Mouse (Mus musculus) cerebellum, adult 9-11 months (tissue): ENCODE results near the gene Nudt14.

Experiments used
- DNase-seq: peaks from one replicate; pipeline ENCODE4 v3.0.0; 2022

Gene Nudt14

DNA sequence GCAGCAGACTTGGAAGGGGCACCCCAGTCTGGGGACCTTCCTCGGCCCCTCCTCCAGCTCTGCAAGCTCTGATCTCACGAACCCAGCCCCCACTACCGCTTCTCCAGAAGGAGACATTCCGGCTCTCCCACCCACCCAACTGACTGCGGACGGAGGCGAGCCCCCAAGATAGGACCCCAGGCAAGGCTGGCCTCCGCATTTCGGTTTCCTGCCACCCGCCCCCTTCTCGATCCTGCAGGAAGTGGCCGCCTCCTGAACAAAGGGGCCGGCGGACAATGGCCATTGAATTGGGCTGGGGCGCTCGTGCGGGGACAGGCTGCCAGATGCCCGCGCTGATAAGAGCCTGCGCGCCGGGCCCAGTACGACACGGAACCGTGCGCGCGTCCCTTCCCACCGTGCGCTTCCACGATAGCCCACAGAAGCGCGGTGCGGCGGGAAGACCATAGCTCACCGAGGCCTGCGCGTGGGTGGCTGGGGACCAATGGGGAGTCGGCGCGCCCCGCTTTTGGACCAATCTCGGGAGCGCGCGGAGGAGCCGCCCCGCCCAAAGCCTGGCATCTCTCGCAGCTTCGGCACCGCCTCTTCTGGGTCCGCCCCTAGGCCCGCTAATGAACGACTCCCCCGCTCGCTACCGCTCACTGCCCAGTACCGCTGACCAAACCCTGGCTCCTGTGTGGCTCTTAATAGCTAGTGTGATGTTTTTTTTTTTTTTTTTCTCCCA is 8.3 kb upstream of the Nudt14 start:
- DNase-seq = peak; percentile 95

- DNase-seq = peak; percentile 65
Observed at GRCm38 (mm10) chr12:112947307-112947706, 5.4 kb upstream of the Nudt14 start.

DNA sequence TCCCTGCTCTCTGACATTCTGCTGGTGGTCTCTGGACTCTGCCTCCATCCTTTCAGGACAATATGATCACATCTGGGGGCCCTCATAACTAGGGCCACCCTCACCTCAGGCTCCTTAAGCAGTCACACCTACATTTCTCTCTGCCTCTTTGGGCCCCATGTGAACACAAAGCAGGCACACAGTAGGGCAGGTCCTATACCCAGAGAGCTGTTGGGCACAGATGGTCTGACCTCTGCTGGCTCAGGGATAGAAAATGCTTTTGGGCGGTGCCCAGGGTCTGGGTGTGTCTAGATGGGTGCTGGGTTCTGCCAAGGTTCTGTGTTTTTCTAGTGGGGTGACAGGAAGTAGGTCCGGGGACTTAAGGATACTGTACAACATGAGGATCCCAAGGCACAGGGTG is 1.7 kb upstream of the Nudt14 start:
- DNase-seq = no peak

DNA sequence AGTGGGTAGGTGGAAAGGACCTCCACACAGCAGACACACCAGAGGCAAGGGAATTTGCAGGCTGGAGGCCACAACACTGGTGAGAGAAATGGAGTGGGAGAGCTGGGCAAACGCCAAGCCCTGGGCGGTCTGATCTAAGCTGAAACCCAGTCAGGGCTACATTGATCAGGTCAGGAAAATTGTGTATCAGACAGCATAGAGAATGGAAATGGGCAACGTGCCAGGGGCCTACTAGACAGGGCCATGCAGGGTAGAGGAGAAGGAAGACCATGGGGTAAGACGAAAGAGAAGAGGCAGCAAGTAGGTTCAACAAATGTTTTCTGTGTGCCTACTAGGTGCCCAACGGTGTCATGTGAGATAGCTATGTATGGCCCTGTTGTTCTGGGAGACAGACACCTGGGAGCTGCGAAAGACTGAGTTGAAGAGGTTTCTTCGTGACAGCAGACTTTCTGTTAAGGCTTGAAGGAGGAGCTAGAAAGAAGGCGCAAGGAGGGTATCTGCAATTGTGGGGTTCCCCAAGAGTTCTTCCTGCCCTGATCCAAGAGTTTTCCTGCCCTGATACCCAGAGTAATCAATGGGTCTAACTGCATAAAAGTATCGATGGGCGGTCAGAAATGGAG is 658 bp downstream of the Nudt14 start:
- DNase-seq = peak; percentile 77

- DNase-seq = peak; percentile 62
Observed at GRCm38 (mm10) chr12:112940710-112941109, 1.2 kb downstream of the Nudt14 start.

DNA sequence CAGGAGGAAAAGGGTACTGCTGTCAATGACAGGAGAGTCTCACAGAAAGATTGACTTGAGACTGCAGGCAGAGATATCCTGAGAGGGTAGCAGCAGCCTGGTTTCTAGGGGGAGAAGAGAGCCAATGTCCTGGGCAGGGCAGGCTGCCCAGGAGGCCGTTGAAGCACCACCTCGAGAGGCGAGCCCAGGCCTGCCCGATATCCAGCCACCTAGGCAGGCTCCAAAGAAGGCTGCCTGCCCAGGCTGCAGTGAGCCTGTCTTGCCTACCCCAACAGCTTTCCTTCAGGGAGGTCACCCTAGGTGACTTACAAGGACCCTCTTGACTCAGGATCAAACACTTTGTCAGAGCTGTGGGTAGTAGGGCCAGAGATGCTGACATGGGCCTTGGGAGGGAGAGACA is 1.7 kb downstream of the Nudt14 start:
- DNase-seq = no peak

DNA sequence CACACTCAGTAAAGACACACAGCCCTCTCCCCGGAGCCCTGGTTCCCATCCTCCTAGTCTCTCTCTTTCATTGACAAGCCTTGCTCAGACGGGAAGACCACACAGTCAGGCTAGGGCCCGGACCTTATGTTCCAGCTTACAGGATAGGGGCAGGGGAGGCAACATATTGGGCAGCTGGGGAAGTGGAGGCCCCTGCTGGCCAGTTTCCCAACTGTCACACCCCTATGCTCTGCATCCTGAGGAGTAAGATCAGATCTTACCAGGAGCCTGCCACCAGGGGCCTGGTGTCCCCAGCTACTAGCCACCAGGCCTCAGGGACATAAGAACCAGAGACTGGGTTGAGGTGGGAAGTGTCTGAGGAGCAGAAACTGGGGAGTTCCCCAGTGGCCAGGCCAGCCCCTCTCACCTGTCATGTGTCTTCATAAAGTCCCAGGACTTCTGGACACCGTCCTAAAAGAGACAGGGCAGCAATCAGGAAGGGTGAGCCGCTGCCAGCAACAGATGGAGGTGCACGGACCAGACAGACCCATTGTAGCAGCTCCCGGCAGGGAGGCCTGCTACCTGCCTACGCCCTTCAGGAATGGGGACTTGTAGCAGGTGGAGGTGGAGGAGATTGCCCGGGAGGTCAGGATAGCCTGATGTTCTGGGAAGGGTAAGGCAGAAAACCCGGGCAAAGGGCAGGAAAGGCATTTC is 2.9 kb downstream of the Nudt14 start:
- peak; percentile 88 for DNase-seq

DNA sequence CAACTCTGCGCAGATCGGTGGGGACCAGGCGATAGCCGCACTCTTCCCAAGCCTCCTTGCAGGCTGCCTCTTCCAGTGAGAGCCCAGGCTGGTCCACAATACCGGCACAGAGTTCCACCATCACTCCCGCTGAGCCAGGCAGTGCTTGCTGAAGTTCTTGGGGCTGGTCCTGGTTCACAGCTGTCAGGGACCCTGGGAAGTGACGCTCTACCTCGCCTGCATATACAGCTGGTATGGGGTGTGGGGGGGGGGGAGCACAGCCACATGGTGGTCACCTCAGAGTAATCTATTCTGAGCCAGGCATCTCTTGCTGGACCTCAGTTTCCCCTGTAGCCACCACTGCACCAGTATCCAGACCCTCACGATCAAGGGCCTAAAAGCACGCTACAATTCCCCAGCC is 3.6 kb downstream of the Nudt14 start:
- DNase-seq = no peak

- no peak for DNase-seq
Observed at GRCm38 (mm10) chr12:112937906-112938305, 4.0 kb downstream of the Nudt14 start.

GRCm38 (mm10) chr12:112932647-112933046 is 9.3 kb downstream of the Nudt14 start:
- DNase-seq = no peak

DNA sequence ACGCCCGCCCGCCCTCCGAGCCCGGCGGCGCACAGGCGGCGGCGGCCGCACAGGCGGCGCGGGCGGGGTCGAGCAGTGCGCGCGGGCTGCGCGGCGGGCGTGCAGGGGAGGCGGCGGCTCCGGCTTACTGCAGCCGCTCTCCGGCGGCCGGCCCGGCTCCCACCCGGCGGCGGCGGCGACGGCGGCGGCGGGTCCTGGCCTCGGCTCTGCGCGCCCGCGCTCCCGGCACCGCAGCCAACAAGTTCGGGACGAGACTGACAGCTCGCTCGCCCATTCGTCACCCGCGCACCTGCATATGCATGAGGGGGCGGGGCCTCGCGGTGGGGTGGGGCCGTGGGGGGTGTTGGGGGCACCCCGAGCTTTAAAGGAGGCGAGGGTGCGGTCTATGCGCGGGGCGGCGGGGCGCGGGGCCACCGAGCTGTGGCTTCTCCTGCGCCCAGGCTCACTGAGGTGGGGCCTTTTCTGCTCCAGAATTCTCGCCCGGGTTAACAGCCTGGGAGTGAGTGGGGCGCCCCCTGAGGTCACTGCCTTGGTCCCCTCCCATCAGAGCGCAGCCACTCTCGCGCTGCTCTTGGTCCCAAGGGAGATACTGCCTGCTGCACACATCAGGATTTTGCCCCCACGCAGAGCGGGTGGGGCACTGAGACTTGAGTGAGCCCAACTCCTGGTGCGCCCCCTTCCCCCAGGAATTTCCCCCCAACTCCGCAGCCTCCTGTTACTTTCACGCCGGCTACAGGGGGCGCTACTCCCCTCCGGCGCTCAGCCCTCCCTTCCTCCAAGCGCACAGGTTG is 12.2 kb downstream of the Nudt14 start, which contains the start of gene Jag2:
Gene Jag2 (minus strand): TSS at position 215 of the 791 bp plus-strand sequence.
- DNase-seq = peak; percentile 62

DNA sequence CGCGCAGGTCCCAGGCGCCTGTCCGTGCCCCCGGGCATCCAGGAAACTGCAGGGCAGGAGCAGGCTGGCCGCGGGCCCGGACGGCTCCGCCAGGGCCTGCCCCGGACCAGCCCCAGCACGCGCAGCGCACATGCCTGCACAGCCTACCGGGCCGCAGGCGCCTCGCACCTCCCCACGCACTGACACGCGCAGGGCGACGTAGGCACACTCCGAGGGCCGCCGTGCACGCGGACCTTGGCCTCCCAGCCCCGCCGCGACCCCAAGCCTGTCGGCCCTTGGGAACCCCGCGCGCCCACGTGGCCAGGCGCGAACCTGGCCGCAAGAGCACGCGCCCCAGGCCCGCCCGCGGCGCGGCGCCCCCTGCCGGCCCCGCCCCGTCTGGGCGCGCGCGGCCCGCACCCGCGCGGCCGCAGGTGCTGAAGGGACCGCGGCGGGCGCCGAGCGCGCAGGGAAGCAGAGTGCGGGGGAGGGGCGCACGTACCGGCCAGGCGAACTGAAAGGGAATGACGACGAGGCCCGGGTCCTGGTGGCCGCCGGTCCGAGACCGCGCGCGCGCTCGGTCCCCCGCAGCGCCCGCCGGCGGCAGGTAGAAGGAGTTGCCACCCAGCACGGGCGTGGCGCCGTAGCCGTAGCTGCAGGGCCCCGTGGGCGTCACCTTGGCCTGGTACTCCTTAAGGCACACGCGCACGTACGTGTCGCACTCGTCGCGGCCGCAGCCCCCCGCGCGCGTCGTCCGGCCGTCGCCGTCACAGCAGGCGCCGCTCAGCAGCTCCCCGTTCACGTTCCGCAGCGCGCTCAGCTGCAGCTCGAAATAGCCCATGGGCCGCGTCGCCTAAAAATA is 13.3 kb downstream of the Nudt14 start:
- peak; percentile 45 for DNase-seq

DNA sequence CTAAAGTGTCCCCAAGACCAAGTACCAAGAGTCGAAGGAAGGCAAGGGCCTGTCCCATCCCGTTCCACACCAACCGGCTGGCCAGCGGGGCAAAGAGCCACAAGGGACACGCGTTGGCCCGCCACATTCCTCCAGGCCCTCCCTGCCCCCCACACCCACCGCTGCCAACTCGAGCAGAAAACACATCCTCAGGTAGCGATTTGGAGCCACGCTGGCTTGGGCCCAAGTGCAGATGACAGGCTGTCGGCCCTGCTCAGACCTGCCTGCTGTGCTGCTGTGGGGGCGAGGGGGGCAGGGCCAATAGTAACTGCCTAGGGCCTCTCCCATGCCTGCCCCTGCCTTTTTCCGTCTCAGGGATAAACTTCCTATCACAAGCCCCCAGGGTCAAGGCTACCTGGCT is 14.7 kb downstream of the Nudt14 start:
- no peak for DNase-seq

- no peak for DNase-seq
Observed at GRCm38 (mm10) chr12:112925950-112926349, 16.0 kb downstream of the Nudt14 start.

- DNase-seq = no peak
Observed at GRCm38 (mm10) chr12:112922541-112922940, 19.4 kb downstream of the Nudt14 start.

GRCm38 (mm10) chr12:112921518-112921917 is 20.4 kb downstream of the Nudt14 start:
- no peak for DNase-seq

- no peak for DNase-seq
Observed at GRCm38 (mm10) chr12:112917906-112918305, 24.0 kb downstream of the Nudt14 start.

DNA sequence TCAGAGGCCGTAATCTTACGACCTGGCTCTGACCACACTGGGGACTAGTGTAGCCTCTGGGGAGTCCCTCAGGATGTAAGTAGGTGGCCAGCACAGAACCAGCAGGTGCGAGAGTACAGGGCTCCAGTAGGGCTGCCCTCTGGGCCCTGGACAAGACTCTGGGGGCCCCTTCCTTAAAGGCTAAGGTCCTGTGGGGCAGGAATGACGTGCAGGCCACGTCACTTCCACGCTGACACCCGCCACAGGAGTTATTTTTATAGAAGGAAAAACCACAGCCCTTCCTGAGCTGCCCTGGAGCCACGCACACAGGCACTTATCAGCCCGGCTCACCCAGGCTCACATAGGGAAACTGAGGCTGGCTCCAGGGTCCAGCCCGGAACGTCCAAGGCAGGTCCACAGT is 24.4 kb downstream of the Nudt14 start:
- no peak for DNase-seq

- DNase-seq = no peak
Observed at GRCm38 (mm10) chr12:112916698-112917400, 25.1 kb downstream of the Nudt14 start.

DNA sequence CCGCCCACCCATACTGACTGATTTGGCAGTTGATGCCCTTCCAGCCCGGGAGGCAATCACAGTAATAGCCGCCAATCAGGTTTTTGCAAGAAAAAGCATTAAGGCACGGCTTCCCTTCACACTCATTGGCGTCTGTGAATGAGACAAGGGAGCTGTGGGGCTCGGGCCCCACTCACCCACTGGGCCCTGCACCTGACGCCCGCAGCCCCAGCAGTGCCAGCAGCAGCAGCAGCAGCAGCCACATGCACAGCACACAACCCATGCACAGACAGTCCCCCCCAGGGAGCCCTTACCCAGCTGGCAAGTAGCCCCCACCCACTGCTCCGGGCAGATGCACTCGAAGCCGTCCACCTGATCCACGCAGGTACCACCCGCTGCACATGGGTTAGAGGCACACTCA is 26.3 kb downstream of the Nudt14 start:
- DNase-seq = no peak

- no peak for DNase-seq
Observed at GRCm38 (mm10) chr12:112914527-112914926, 27.4 kb downstream of the Nudt14 start.
